Mouse (Mus musculus): ENCODE results near the gene Rabgap1. TPM values are rescaled to one million over a fixed set of nuclear protein-coding genes. Genes with fewer than 3 reads are reported as not detected.
"Not testable (repeated sequence)": the region's sequence is repeated elsewhere in the genome, so short reads cannot be mapped to it uniquely, and the experiment has no call there.

The Rabgap1 gene
- polyA plus RNA-seq, 1 experiment from 2014 or later = 59.8 TPM

DNA sequence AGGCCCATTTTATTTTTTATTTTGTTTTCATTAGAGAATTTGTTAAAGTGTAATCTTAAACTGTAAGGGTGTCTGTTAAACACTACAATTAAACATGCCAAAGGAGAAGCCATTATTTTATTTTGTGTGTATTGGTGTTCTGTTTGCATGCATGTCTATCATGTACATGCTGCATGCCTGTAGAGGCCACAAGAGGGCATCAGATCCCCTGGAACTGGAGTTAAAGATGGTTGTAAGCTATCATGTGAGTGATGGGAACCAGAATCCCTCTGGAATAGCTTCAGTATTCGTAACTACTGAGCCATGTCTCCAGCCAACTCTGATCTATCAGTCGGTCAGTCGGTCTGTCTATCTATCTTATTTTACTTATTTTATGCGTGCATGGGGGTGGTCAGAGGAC is 17.6 kb downstream of the Rabgap1 start:
- Histone ChIP-seq H3K4me2 (no peak overlapping the region), H3K27me3 (no peaks in the 10 kb centered on the region), H3K36me3 (no peaks in the 10 kb centered on the region; the same call in 1 of the 2 replicates), H3K9me3 (no peaks in the 10 kb centered on the region), H3K9ac (replicated peaks) (no peak overlapping the region), H3K27ac (no peak overlapping the region), H3K4me1 (replicated peaks) (no peaks in the 10 kb centered on the region), H3K4me3 (replicated peaks) (no peak overlapping the region)
- WGBS = 94% methylated on average over 4 of the region's 4 CpGs
- ATAC-seq (ENCODE audit: insufficient number of reproducible peaks, insufficient read depth, low FRiP score, low TSS enrichment, low read depth) = no peak

DNA sequence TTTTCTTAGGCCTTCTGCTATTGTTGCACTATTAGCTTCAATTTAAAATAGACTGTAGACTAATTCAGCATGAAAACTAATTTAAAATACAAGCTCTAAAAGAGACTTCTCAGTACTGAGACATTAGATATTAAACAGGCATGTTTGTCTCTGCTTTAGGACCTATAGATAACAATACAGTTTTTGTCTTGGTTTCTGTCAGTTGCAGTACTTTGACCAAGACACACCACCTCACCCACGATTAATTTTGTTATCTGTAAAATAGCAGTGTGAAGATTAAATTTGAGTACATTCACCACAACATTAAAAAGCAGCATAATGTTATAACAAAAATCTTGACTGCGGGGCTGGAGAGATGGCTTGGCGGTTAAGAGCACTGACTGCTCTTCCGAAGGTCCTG is 23.2 kb downstream of the Rabgap1 start:
- Histone ChIP-seq H3K4me3 (replicated peaks) (no peak overlapping the region), H3K9me3 (no peaks in the 10 kb centered on the region), H3K9ac (replicated peaks) (no peak overlapping the region), H3K36me3 (peaks cover 19% of the 10 kb centered on the region), H3K4me2 (no peak overlapping the region), H3K27me3 (no peaks in the 10 kb centered on the region), H3K4me1 (replicated peaks) (no peaks in the 10 kb centered on the region), H3K27ac (no peak overlapping the region)
- WGBS = 96% methylated on average over 4 of the region's 4 CpGs
- ATAC-seq (ENCODE audit: insufficient number of reproducible peaks, insufficient read depth, low FRiP score, low TSS enrichment, low read depth) = no peak

DNA sequence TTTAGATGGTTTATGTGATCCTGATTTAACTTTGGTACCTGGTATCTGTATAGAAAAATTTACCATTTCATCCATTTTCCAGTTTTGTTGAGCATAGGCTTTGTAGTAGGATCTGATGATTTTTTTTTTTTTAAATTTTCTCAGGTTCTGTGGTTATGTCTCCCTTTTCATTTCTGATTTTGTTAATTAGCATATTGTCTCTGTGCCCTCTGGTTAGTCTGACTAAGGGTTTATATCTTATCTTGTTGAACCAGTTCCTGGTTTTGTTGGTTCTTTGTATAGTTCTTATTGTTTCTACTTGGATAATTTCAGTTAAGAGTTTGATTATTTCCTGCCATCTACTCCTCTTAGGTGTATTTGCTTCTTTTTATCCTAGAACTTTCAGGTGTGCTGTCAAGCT is 36.5 kb downstream of the Rabgap1 start:
- Histone ChIP-seq H3K9ac (replicated peaks) (no peak overlapping the region), H3K4me2 (no peak overlapping the region), H3K9me3 (no peaks in the 10 kb centered on the region), H3K27ac (no peak overlapping the region), H3K4me3 (replicated peaks) (no peak overlapping the region), H3K4me1 (replicated peaks) (no peaks in the 10 kb centered on the region), H3K36me3 (peaks cover 72% of the 10 kb centered on the region), H3K27me3 (no peaks in the 10 kb centered on the region)
- ATAC-seq (ENCODE audit: insufficient number of reproducible peaks, insufficient read depth, low FRiP score, low TSS enrichment, low read depth) = no peak

DNA sequence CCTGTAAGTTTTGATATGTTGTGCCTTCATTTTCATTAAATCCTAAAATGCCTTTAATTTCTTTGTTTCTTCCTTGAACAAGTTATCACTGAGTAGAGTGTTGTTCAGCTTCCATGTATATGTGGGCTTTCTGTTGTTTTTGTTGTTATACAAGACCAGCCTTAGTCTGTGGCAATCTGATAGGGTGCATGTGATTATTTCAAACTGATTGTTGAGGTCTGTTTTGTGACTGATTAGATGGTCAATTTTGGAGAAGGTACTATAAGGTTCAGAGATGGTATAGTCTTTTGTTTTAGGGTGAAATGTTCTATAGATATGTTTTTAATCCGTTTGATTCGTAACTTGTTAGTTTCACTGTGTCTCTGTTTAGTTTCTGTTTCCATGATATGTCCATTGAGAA is 37.0 kb downstream of the Rabgap1 start:
- 91% methylated on average over 2 of the region's 2 CpGs for WGBS
- no peak overlapping the region for H3K27ac ChIP-seq
- H3K4me3 ChIP-seq (replicated peaks) = no peak overlapping the region
- H3K9ac ChIP-seq (replicated peaks) = no peak overlapping the region
- H3K4me2 ChIP-seq = no peak overlapping the region
- H3K4me1 ChIP-seq (replicated peaks) = no peaks in the 10 kb centered on the region
- ATAC-seq (ENCODE audit: insufficient number of reproducible peaks, insufficient read depth, low FRiP score, low TSS enrichment, low read depth) = no peak
- no peaks in the 10 kb centered on the region for H3K27me3 ChIP-seq
- peaks cover 74% of the 10 kb centered on the region for H3K36me3 ChIP-seq
- no peaks in the 10 kb centered on the region for H3K9me3 ChIP-seq

DNA sequence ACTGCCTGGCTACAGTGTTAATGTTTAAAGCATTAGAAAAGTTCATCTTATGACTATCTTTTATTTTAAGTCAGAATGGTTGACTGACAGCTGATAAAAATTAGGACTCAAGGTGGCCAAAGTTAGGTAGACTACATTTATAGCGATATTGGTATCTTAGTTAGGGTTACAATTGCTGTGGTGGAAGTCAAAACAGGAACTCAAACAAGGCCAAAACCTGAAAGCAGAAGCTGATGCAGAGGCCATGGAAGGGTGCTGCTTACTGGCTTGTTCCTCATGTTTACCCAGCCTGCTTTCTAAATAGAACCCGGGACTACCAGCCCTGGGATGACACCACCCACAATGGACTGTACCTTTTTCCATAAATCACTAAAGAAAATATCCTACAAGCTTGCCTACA is 41.1 kb downstream of the Rabgap1 start:
- Histone ChIP-seq H3K36me3 (peaks cover 57% of the 10 kb centered on the region), H3K27me3 (no peaks in the 10 kb centered on the region), H3K4me3 (replicated peaks) (no peak overlapping the region), H3K4me2 (no peak overlapping the region), H3K9ac (replicated peaks) (no peak overlapping the region), H3K9me3 (no peaks in the 10 kb centered on the region), H3K4me1 (replicated peaks) (no peaks in the 10 kb centered on the region), H3K27ac (no peak overlapping the region)
- WGBS = 95% methylated on average over 2 of the region's 2 CpGs
- no peak for ATAC-seq (ENCODE audit: insufficient number of reproducible peaks, insufficient read depth, low FRiP score, low TSS enrichment, low read depth)

DNA sequence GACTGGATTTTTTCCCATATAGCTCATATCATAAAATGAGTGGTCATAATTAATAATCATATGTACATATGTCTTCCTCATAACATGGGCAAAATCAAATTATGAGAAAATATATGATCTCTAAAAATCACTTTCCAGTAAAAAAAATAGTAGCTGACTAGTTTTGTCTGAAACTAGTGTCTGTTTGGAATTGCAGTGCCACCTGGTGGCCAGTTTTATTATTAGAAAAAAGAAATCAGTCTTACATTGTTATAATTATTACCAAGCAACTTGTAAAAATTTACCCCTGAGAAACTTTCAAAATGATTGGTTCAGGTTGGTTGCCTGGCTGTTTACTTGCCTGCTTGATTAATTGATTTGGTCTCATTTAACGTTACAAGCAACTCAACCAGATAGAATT is 42.3 kb downstream of the Rabgap1 start:
- no peaks in the 10 kb centered on the region for H3K27me3 ChIP-seq
- no peak overlapping the region for H3K4me3 ChIP-seq (replicated peaks)
- 79% methylated on average over 1 of the region's 1 CpGs for WGBS

DNA sequence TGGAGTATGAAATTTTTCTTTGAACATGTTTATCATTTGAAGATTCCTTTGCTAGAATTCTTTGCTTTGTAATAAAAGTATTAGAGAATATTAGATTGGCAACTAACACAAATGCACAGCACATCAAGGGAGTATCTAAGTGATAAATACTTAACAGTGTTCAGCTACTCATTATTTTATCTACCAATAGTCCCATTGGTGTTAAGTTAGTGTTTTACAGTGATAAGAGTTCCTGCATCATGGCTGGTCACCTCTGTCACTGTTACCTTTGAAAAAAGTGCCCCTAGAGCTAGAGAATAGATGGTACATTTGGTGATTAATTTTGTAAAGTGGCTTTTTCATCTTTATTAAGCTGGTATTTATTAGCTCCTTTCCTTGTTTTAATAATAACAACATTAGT is 43.3 kb downstream of the Rabgap1 start:
- no peaks in the 10 kb centered on the region for H3K9me3 ChIP-seq
- H3K36me3 ChIP-seq = peaks cover 67% of the 10 kb centered on the region
- no peaks in the 10 kb centered on the region for H3K27me3 ChIP-seq
- no peak for ATAC-seq (ENCODE audit: insufficient number of reproducible peaks, insufficient read depth, low FRiP score, low TSS enrichment, low read depth)
- H3K27ac ChIP-seq = no peak overlapping the region
- H3K9ac ChIP-seq (replicated peaks) = no peak overlapping the region
- no peaks in the 10 kb centered on the region for H3K4me1 ChIP-seq (replicated peaks)
- H3K4me3 ChIP-seq (replicated peaks) = no peak overlapping the region
- no peak overlapping the region for H3K4me2 ChIP-seq

More for the DNA sequence above, 42.3 kb downstream of the Rabgap1 start:
- Histone ChIP-seq H3K9me3 (no peaks in the 10 kb centered on the region), H3K4me1 (replicated peaks) (no peaks in the 10 kb centered on the region), H3K36me3 (peaks cover 66% of the 10 kb centered on the region), H3K27ac (no peak overlapping the region), H3K4me2 (no peak overlapping the region), H3K9ac (replicated peaks) (no peak overlapping the region)
- ATAC-seq (ENCODE audit: insufficient number of reproducible peaks, insufficient read depth, low FRiP score, low TSS enrichment, low read depth) = no peak

DNA sequence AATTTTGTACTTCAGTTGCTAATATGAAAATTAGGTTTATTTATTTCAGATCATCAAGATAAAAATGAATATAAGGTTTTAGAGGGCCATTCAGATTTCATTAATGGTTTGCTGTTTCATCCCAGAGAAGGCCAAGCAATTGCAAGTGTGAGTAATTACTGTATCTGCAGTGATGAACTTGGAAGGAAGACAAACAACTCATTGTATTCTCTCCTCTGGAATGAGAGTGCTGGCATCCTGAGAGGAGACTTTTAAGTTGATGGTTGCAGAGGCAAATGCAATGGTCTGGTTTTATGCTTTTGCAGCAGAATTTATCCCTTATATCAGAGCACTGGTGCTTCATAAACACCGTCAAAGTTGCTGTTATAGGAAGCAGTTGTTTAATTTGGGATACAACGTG is 45.9 kb downstream of the Rabgap1 start:
- no peaks in the 10 kb centered on the region for H3K9me3 ChIP-seq
- no peak for ATAC-seq (ENCODE audit: insufficient number of reproducible peaks, insufficient read depth, low FRiP score, low TSS enrichment, low read depth)
- H3K27me3 ChIP-seq = no peaks in the 10 kb centered on the region
- H3K9ac ChIP-seq (replicated peaks) = no peak overlapping the region
- H3K4me1 ChIP-seq (replicated peaks) = no peaks in the 10 kb centered on the region
- H3K4me3 ChIP-seq (replicated peaks) = no peak overlapping the region
- no peak overlapping the region for H3K4me2 ChIP-seq
- WGBS = 96% methylated on average over 2 of the region's 2 CpGs
- peaks cover 72% of the 10 kb centered on the region for H3K36me3 ChIP-seq
- H3K27ac ChIP-seq = no peak overlapping the region

DNA sequence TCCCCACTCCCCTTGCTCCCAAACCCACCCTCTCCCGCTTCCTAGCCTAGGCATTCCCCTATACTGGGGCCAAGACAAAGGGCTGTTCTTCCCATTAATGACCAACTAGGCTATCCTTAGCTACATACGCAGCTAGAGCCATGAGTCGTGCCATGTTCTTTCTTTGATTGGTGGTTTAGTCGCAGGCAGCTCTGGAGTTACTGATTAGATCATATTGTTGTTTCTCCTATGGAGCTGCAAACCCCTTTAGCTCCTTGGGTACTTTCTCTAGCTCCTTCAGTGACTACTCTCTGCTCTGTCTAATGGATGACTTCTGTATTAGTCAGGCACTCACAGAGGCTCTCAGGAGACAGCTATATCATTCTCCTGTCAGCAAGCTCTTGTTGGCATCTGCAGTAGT is 54.2 kb downstream of the Rabgap1 start:
- Histone ChIP-seq H3K36me3 (peaks cover 67% of the 10 kb centered on the region), H3K9me3 (no peaks in the 10 kb centered on the region), H3K27ac (no peak overlapping the region), H3K9ac (replicated peaks) (no peak overlapping the region), H3K4me1 (replicated peaks) (no peaks in the 10 kb centered on the region), H3K4me3 (replicated peaks) (no peak overlapping the region), H3K4me2 (no peak overlapping the region), H3K27me3 (no peaks in the 10 kb centered on the region)
- WGBS = 93% methylated on average over 4 of the region's 4 CpGs
- ATAC-seq (ENCODE audit: insufficient number of reproducible peaks, insufficient read depth, low FRiP score, low TSS enrichment, low read depth) = no peak

DNA sequence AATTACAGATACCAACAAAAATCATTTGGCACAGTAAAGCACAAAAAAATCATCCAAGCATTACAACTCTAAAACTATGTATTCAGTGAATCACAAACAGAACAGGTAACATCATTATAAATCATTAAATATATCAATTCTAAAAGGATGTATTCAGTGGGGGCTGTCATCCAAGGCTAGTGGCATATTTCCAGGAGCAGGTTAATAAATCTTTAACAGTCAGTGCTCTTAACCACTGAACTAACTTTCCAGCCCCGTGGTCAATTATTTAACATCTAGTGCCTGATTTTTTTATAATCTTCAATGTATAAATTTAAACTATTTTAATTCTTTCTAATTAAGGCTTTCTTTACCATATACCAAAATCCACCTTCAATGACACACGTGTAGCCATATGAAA is 62.8 kb downstream of the Rabgap1 start:
- 88% methylated on average over 2 of the region's 2 CpGs for WGBS
- not testable (repeated sequence) for H3K27ac ChIP-seq; H3K9me3 ChIP-seq; H3K27me3 ChIP-seq; ATAC-seq (ENCODE audit: insufficient number of reproducible peaks, insufficient read depth, low FRiP score, low TSS enrichment, low read depth); H3K4me1 ChIP-seq (replicated peaks); H3K4me2 ChIP-seq; H3K4me3 ChIP-seq (replicated peaks); H3K9ac ChIP-seq (replicated peaks)
- peaks cover 50% of the 10 kb centered on the region for H3K36me3 ChIP-seq

DNA sequence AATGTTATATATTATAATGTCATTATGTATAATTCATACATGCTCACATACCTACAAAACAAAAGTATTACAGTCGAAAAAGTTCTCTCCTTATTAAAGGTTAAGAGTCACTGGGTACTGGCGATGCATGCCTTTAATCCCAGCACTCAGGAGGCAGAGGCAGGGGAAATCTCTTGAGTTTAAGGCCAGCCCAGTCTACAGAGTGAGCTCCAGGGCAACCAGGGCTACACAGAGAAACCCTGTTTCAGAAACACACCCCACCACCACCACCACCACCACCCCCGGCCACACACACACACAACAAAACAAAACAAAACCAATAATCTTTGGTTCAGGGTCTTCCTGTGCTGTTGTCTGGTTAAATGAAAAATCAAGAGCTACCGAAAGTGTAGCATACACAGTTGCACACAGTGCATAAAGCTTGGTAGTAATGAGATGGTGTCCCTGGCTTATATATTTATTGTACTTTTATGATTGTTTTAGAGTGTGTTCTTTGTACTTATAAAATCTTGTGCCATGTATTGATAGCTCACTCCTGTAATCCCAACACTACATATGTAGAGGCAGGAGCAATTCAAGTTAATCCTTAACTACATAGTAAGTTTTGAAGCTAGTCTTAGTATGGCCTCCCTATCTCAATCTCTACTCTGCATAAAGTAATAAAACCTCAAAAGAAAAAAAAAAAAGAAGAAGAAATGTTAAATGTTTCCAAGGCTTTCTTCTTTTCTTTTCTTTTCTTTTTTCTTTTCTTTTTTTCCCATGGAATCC is 68.2 kb downstream of the Rabgap1 start:
- Histone ChIP-seq H3K4me1 (replicated peaks) (peaks cover 6% of the 10 kb centered on the region; the same call in 1 of the 2 replicates), H3K4me2 (no peak overlapping the region), H3K27me3 (no peaks in the 10 kb centered on the region), H3K36me3 (peaks cover 48% of the 10 kb centered on the region), H3K4me3 (replicated peaks) (no peak overlapping the region), H3K27ac (no peak overlapping the region), H3K9me3 (no peaks in the 10 kb centered on the region), H3K9ac (replicated peaks) (no peak overlapping the region)
- no peak for ATAC-seq (ENCODE audit: insufficient number of reproducible peaks, insufficient read depth, low FRiP score, low TSS enrichment, low read depth)
- WGBS = 91% methylated on average over 4 of the region's 4 CpGs

All from limb, embryonic 12.5 days (tissue).